Mouse (Mus musculus) layer of hippocampus, postnatal 25 days (tissue): ENCODE data around the gene Alk. TPM values are rescaled to one million over a fixed set of nuclear protein-coding genes. Genes with fewer than 3 reads are reported as not detected.

Experiments used
- DNase-seq, 2 experiments: peaks; one replicate each; pipeline ENCODE4 v3.0.0; 2022; ENCODE audit warnings: mixed read lengths in 2 of 2, low spot score in 1 of 2; ENCODE audit errors: extremely low spot score in 1 of 2
- total RNA-seq, 2 experiments: library from RNA; stranded (reverse); gene quantifications; 2 replicates each; pipeline ENCODE4 v1.2.3; 2021

The Alk gene
- total RNA-seq, 2 experiments from 2014 or later = 5.8 to 6.1 TPM

DNA sequence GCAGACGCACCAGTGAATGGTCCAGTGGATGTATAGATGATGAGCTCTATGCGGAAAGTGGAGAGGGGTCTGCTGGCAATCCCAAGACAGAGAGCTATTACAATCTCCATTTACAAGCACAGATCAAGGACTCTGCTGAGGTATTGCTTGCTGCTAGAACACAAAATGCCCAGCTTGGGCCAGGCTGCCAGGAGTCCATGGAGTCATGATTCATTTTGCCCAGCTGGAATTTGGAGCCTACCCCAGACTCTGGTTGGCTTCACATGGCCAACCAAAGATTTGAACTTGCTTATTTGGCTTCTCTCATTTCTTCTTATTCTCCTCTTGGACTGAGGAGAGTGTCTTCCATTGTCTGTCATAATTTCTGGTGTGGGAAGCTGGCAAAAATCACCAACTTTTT lies 558.8 kb downstream of the Alk start:
- DNase-seq = no peak

DNA sequence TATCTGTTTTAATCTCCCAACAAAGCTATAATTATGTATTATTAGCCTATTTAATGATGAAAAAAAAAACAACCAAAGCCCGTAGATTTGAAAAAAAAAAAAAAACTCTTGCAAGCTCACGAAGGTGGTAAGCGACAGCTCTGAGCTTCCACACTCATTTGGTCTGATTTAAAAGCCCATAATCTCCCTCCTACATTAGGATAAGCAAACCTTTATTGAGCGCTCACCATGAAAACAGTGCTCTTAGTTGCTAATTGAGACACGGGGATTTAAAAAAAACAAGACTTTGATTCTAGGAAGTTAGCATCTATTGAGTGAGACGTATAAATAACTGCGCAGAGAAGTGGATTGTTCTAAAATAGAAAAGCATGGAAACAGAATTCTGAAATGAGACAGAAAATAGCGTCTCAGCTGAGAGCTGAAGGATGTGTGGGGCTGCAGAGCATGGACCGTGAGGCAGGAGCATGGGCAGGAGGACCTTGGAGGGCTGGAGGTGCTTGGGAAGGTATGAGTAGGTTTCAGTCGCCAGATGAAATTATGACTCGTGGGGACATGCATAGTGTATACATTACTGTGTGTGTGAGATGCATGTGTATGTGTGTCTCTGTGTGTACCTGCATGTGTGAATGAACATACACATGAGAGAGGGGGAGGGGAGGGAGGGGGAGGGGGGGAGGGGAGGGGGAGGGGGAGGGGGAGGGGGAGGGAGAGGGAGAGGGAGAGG lies 560.6 kb downstream of the Alk start:
- DNase-seq = no peak

DNA sequence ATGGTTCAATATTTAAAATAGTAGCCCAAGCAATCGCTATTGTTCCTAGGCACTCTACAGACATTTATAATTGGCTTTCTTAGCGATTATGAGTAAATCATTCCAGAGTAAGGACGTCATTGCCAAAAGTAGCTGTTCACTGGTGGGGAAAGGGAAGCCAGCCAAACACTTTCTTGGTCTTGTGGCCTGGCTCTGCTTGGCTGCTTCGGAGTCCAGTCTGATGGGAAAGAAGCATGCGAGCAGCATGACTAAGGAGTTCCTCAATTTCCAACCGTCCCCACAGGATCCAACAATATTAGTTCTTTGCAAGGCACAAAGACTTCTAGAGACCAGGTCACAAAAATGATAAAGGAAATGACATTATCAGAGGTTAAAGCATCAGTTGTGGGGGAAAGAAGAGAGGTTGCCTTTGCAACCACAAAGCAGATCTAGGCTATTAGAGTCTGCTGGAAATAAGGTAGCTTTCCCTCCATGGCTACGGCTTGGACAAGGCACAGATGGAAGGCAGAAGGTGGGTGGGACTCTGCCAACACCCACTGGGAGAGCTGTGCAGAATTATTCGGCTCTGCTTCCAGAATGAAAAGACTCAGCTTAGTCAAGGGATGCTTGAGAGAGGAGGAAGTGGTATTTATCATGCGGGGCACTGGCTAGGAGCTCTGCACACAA lies 561.3 kb downstream of the Alk start:
- peak; percentile 41 to 60 for DNase-seq

DNA sequence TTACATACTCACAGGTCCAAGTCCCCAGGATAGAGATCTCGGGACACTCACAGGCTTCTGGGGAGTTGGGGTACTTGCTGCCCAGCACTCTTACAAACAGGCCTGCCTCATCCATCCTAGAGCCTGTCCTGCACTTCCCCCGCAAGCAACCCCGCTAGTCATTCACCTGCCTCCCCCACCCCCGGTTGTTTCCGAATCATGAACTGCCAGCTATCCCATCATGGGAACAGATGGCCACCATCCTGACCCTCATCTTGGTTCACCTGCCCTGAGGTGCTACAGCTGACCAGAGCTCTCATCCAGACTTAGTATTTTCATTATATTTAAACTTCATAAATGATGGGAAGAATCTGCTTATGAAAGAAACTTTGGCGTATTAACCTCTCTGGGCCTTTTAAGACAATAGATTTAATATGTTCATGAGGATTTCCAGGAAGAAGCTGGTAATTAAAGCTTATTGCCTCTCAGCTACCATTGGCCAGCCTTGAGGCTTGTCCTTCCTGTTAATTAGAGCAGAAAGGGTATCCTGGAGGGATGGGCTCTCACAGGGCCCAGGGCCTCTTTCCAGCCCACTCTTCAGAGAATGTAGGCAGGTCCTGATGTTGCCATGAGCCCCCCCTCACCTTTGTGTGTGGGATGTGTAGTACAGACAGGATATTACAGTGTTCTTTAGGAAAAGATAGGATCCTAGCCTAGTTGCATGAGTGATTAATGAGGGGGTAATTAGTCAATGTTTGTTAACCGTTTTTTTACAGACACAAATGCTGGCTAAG lies 565.1 kb downstream of the Alk start:
- DNase-seq = no peak

DNA sequence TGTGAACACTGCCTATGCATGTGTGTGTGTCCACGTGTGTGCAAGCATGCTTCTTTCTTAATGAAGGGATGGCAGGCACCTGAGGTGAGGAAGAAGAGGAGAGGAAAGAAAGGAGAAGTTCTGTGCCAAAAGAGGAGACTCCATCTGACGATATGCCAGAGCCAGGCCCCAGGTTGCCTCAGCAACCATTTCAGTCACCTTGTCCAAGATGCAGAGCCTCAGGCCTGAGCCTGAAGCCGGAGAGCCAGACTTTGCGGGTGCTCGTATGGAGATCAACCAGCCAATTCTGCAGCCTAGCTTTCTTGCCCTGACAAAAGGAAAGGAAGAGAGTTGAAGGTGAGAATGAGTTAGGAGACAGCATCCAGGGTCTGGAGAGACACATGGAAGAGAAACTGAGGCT lies 566.1 kb downstream of the Alk start:
- no peak for DNase-seq

DNA sequence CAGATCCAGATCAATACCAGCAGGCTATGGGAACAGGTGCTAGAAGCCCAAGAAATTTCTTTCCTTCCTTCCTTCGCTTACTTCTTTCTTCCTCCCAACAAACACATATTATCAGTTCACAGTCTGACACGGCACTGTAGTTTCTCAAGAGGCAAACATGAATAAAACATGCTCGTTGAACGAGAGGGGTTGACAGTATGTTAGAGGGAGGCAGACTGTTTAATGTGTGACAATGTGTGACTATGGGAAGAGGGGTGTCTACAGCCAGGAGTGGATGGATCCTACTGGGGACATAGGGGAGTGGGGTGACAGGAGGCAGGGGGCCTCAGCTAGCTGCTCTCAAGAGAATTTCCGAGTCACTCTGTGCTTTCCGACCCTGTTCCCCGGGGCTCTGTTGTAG lies 573.8 kb downstream of the Alk start:
- DNase-seq = no peak

DNA sequence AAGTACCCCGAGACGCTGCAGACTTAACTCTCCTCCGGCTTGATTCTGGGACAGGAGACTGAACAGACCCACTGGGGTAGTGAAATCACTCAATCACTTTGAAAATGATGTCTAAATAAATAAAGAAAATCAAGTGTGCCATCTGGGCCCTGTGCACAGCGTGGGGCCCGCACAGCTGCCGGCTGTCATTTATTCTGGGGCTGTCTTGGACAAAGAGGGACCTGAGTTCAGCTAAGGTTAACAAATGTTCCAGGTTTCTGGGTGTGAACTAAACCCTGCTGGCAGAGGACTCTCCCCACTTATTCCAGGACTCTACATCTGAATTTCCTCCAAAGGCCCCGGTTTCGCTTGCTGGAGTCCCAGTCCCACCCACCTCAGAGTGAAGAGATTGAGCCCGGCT lies 581.1 kb downstream of the Alk start:
- DNase-seq = no peak

DNA sequence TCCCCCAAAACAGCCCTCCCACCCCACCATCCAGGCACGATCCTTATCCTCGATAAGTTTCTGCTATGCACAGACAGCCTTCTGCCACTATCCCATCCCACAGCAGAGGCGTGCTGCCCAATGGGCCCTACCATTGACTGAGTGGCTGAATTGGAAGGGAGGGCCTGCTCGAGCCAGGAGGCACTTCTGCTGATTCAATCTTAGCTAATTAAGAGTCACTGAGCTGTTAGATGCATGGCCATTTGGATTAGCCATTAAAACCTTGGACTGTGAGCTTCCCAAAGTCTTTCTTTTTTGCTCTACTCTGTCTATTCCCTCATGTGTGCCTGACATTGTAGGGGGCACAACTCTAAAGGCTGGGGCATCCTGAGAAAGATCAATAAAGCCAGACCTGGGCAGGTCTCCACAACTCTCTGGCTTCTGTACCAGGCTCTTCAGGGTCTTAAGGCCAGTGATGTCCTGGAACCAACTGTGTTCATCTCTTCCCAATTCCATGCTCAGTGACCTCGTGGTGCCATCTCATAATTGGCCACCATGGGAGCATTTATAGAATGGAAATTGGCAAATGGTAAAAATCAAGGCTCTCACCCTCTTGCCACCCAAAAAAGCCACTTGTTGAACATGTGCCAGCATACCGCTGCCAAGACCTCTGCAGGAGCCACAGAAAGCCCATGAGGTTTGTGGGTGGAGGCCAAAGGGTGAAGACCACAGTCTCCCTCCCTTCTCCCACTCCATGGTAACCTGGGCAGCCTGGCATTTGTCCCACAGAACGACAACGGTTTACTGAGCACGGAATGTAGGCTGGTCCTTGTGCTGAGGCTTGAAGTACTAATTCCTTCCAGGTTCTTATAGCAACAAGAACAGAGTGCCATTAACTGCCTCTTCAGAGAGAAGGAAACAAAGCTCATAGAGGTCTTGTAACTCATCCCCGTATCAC lies 582.4 kb downstream of the Alk start:
- DNase-seq = no peak

DNA sequence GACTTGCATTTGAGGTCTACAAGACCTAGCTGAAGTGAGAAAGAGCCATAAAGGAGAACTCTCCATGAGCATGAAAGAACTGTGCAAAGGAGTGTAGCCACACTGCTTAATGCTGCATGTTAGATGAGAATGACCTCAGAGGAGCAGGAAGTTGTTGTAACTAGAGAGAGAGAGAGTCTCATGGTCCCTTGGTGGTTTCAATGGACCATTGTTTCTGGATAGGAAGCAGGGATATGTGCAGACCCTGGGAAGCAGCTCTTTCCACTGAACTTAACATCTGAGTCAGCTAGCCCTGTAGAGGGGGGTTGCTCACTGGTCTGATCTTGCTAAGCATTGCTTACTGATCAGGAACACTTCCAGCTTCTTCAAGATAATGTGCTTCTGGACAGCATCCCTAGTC lies 587.1 kb downstream of the Alk start:
- no peak for DNase-seq

DNA sequence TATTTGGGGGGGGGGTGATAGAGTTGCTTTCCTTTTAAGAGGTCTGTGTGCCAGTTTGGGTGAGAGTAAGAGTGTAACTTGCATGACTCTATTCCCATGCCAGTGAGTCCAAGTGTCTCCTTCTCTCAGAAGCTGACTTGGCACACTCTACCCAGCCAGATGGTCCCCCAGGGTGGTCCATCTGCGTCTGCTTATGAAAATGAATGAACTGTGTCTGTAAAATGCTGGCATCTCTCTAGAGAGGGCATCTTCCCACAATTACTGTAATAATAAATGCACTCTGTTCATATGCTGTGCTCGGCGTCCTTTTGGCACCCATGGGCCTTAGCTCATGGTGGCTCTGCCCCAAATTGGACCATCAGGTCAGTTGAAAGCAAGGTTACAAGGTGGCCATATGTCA lies 589.2 kb downstream of the Alk start:
- DNase-seq = peak; percentile 53 to 73

DNA sequence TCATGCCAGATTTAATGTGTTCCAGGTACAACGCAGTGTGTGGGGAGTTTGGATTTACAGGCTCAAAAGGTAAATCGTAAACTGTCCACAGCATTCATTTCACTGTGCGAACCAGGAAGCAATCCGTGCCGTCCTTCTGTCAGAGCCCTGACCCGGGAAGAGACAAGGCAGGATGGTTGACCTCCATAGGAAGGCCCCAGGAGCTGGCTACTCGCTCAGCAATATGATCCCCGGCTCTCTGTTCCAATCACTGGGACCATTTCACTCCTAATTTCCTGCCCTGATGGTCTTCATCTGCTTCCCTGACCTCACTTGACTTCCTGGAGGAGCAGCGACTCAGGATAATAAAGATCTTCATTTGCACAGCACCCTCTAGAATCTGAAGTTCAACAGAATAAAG lies 591.7 kb downstream of the Alk start:
- DNase-seq = no peak

DNA sequence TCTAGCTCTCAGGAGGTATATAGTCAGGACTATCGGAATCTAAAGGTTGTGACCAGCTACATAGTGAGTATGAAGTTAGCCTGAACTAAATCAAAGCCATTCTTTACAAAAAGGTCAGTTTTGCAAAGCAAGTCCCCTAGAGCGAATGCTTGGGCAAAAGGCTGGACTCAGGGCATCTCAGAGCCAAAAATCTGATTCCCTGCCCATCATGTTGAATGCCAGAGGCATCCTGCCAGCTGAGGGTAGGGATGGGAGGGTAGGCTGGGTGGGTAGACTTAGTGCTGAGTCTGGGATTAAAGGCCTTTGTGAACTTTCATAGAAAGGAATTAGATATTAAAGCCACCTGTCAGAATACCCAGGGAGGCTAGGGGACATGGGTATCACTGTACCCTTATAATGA lies 594.6 kb downstream of the Alk start:
- DNase-seq = no peak

DNA sequence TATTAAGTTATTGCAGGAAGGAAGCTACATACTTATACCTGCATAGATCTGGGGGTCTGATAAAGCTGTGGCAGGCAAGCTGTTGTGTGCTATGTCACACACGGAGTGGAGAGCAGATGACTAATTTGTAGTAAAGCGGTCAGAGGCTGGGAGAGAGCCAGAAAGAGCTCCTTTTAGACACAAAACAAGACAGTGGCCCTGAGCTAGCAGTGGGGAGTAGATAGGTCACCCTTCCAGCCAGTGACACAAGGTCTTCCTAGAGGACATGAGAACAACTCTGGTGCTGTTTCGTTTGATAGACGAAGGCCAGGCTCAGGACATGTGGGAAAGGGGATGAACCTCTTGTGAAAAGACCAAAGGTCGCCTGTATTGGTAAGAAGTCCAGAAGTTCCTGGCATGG lies 596.0 kb downstream of the Alk start:
- DNase-seq = no peak

DNA sequence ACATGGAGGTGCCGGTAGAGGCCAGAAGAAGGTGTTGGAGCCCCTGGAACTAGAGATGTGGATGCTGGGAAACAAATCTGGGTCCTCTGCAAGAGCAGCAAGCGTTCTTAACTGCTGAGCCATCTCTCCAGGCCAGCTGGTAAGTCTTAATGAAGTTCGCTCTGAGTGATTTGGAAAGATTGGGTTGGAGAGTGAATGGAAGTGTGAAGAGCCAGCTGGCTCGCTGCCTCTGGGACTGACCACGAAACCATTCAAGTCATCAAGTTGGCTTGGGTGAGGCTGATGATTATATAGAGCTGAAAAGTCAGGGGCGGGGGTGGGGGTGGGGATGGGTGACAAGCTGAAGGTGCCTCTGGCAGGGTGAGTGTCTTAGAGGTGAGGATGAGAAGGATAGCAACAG lies 599.1 kb downstream of the Alk start:
- no peak for DNase-seq

DNA sequence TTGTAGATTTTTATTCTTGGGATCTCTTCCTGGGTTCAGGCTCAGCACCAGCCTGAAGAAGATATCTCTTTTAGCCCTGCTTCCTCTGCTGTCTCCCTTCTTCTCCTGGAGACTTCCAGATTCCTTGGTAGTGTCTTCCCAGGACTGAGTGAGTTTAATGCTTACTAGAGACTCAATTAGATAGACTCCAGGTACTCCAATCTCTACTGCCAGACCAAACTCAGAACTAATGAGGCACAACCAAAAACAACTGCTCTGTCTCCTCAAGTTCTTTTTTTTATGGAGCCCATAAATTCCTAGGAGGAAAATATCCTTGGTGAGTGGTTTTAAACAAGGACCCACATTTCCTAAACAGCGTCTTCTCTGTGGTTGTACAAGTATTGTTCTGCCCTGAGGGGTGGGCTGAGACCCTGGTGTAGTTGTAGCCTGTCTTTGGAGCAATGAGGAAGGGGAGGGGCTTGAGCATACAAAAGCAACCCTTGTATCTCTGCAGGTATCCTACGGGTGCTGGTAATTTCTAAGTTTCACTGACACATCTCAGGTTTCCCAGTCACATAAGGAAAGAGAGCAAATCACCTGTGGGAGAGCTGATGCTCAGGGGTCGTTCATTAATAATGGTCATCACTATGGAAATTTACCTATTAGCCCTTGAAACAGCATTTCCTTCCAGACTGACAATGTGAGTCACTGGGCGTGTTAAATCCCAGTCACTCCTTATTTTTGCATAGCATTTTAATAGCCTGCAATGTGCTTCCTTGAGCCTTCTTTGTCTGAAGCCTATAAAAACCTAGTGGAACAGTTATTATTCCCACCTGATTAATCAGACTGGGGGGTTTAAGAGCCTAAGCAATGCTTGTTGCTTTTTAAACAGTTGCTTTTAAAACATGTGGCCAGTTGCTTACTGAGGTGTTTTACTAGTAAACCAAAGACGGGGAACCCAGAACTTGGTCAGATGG lies 604.6 kb downstream of the Alk start:
- DNase-seq = no peak

DNA sequence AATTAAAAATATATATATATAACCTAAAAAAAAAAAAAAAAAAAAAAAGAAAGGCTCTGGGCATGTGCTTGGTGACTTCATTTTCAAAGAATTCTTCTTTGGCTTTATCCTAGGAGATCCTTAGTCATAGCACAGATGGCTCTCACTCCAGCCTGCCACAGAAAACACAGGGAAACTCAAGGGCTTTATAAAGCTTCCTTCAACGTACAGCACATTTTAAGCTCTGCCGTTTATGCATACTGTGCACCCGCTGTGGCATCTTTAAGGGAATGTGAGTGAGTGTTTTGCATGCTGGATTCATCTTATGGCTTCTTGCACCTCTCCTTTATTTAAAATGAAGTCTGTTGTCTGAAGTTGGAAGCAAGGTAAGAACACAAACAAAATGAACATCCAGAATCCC lies 606.7 kb downstream of the Alk start:
- DNase-seq = no peak

DNA sequence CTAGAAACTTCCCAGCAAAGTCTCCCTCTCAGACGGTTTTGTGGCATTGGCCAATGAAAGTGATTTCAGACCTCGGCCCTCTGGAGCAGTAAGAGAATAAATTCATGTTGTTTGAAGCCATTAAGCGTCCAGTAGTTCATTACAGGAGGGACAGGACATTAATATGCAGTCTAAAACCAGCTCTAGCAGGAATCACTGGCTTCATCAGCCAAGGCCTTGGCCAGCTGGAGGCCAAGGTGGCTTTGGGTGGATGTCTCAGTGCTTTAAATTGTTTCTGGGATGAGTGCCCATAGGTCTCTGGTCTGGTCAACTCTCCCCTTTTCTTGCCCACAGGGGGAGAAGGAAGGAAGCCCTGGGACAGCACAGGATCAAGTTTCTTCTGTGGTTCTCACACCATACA lies 608.9 kb downstream of the Alk start:
- no peak for DNase-seq

DNA sequence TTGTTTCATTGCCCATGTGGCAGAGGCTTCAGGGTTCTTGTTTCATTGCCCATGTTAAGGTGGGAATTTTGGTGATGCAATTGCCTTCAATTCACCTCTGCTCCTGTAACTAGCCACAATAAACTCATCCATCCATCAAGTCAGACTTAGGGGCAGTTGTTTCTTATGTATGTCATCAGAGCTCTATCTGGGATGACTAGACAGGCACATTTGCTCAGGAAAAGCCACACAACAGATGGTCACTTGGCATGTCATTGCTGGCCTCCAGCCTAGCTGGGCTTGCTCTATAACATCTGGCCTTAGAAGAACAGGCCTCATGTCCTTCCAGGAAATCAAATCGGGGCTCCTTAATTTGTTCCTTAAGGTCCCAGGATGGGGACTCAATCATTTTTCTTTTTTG lies 610.3 kb downstream of the Alk start:
- no peak for DNase-seq

DNA sequence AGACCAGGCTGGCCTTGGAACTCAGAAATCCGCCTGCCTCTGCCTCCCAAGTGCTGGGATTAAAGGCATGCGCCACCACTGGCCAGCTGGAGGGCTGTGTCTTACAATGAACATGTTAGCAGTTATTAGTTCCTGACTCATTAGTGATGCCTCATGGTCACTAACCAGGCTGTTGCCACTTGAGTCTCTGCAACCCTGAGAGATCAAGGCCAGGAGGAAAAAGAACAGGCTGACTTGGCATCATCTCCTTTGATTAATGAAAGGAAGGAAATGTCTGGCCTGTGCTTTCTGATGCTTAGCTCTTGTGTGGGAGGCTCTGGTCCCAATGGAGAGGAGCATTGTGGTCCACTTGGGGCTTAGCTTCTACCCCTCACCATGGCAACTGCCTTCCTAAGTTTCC lies 611.4 kb downstream of the Alk start:
- no peak for DNase-seq
